8 mouse cellular contexts compared by ENCODE assay signal in the genomic region with DNA sequence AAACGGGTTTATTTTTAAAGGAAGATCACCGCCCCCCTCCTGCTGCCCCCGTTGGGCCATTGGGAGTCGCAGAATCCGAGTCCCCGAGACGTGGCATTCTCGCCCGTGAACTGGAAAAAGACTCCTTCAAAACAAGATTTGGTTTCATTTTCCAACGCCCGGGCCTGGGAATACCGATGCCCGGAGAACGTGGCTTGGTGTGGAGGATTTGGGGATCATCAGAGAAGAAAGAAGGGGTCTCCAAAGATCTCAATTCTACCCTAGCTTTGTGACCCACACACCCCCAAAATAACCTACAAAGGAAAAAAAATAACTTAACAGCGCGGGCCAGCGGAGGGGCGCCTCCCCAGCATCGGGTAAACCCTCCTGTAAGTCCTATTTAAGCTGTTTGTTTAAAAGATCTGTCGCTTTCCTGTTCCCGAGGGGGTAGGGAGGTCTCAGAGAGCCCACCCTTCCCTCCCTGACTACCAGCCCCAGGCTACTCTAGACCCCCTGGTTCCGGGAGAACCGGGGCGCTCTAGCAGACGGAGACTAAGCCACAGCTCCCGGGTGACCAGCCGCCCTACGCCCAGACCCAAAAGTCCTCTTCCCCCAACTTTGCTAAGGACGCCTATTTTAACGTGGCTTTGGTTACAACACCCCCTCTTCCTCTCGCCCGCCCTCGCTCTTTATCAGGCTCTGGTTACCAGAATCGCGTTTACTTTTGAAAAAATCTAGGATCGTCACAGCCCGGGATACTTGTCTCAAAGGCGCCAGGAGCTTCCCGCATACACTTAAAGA. TPM values are rescaled to one million over a fixed set of nuclear protein-coding genes. Genes with fewer than 3 reads are reported as not detected.
DNase-seq lines count a peak whose midpoint lies in the region; ATAC-seq and TF ChIP-seq lines count a peak whose summit lies in the region.

No protein-coding gene starts in this region.

- peaks cover 10% of the 10 kb centered on the region for H3K79me2 ChIP-seq in heart, adult 2 months (replicated peaks; ENCODE audit: control insufficient read depth, insufficient read depth, low read length)

- no peaks in the 10 kb centered on the region for H3K9me3 ChIP-seq in limb, embryonic 15.5 days
- no peaks in the 10 kb centered on the region for H3K9me3 ChIP-seq in midbrain, embryonic 16.5 days (replicated peaks; ENCODE audit: control insufficient read depth, low read length, poor library complexity, severe bottlenecking)

- no peaks in the 10 kb centered on the region for H3K36me3 ChIP-seq in spleen, adult 2 months (ENCODE audit: control insufficient read depth, insufficient read depth, low read length)
- peaks cover 4% of the 10 kb centered on the region; the same call in 1 of the 2 replicates for H3K36me3 ChIP-seq in heart, adult 2 months (ENCODE audit: control insufficient read depth, insufficient read depth, low read length)
- no peaks in the 10 kb centered on the region for H3K36me3 ChIP-seq in limb, embryonic 15.5 days
- no peaks in the 10 kb centered on the region for H3K36me3 ChIP-seq in midbrain, embryonic 16.5 days (ENCODE audit: control insufficient read depth, insufficient read depth, low read length)

- H3K27me3 ChIP-seq in spleen, adult 2 months (ENCODE audit: control insufficient read depth, insufficient read depth, low read length): peaks cover 25% of the 10 kb centered on the region
- H3K27me3 ChIP-seq in heart, adult 2 months (ENCODE audit: control insufficient read depth, insufficient read depth, low read length): no peaks in the 10 kb centered on the region
- H3K27me3 ChIP-seq in limb, embryonic 15.5 days: no peaks in the 10 kb centered on the region
- H3K27me3 ChIP-seq in midbrain, embryonic 16.5 days (ENCODE audit: control insufficient read depth, insufficient read depth, low read depth, low read length): no peaks in the 10 kb centered on the region

- no peak for TF ChIP-seq CTCF in spleen, adult 2 months (IDR thresholded peaks at IDR 0.05; ENCODE audit: extremely low read depth, insufficient read depth, insufficient read length, insufficient replicate concordance)
- TF ChIP-seq CTCF in cortical plate, adult 2 months (IDR thresholded peaks at IDR 0.05; ENCODE audit: extremely low read depth, insufficient read depth, low read length): no peak
- TF ChIP-seq CTCF in heart, adult 2 months (IDR thresholded peaks at IDR 0.05): no peak

- TF ChIP-seq EP300 in heart, adult 2 months (IDR thresholded peaks at IDR 0.05; ENCODE audit: insufficient read depth, low read depth, low read length): 0 out of 2 replicates have a peak, but pooled peaks have one; percentile 24

- no peak for ATAC-seq in limb, embryonic 15.5 days (ENCODE audit: insufficient number of reproducible peaks, low FRiP score, low TSS enrichment, low read depth)
- ATAC-seq in midbrain, embryonic 16.5 days: no peak

- intact Hi-C loops in heart, adult 2 months (cut with DNase I): loop anchor here (5.0 kb wide), 1 partner anchor 116 kb away; no protein-coding TSS in a partner anchor

- H3K9ac ChIP-seq in heart, adult 2 months (ENCODE audit: low read depth, low read length): peak overlapping the region; percentile 96
- H3K9ac ChIP-seq in limb, embryonic 15.5 days: peak overlapping the region; percentile 100
- peak overlapping the region; percentile 100 for H3K9ac ChIP-seq in midbrain, embryonic 16.5 days (ENCODE audit: low read depth, low read length)

- under 1% methylated on average over 39 of the region's 39 CpGs for WGBS in spleen, adult 2 months
- under 1% methylated on average over 39 of the region's 39 CpGs for WGBS in heart, adult 2 months
- under 1% methylated on average over 39 of the region's 39 CpGs for WGBS in limb, embryonic 15.5 days
- WGBS in midbrain, embryonic 16.5 days: under 1% methylated on average over 39 of the region's 39 CpGs

- H3K4me1 ChIP-seq in spleen, adult 2 months (ENCODE audit: control insufficient read depth, insufficient read depth, insufficient read length): peaks cover 10% of the 10 kb centered on the region
- peaks cover 9% of the 10 kb centered on the region for H3K4me1 ChIP-seq in cortical plate, adult 2 months (ENCODE audit: control insufficient read depth, insufficient read depth, low read length)
- H3K4me1 ChIP-seq in heart, adult 2 months (ENCODE audit: control insufficient read depth, insufficient read depth, low read length): peaks cover 14% of the 10 kb centered on the region
- peaks cover 30% of the 10 kb centered on the region for H3K4me1 ChIP-seq in limb, embryonic 15.5 days
- peaks cover 19% of the 10 kb centered on the region for H3K4me1 ChIP-seq in midbrain, embryonic 16.5 days (ENCODE audit: control insufficient read depth, insufficient read depth, low read length)

- no peak for DNase-seq in spleen, adult 2 months (ENCODE audit: low read depth in 1 of 2, low spot score in 2 of 2)
- no peak for DNase-seq in spleen, postnatal 14 days (ENCODE audit: low spot score in 2 of 2)
- DNase-seq in heart, adult 2 months: peak; percentile 78 to 80
- DNase-seq in kidney, adult 11 months: peak; percentile 45
- DNase-seq in urinary bladder, adult 2 months (ENCODE audit: low spot score): peak; percentile 56

- H3K4me2 ChIP-seq in limb, embryonic 15.5 days: peak overlapping the region; percentile 76
- peak overlapping the region; percentile 98 for H3K4me2 ChIP-seq in midbrain, embryonic 16.5 days (ENCODE audit: low read length)

- no peak for TF ChIP-seq POLR2A in spleen, adult 2 months (IDR thresholded peaks at IDR 0.05; ENCODE audit: low read depth, low read length)
- peak; percentile 32; the same call in 1 of the 2 replicates for TF ChIP-seq POLR2A in cortical plate, adult 2 months (IDR thresholded peaks at IDR 0.05; ENCODE audit: extremely low read depth, insufficient read depth, low read length)
- TF ChIP-seq POLR2A in heart, adult 2 months (IDR thresholded peaks at IDR 0.05; ENCODE audit: insufficient read depth, low read depth, low read length): no peak; the same call in none of the 2 replicates

- peak overlapping the region; percentile 90 for H3K4me3 ChIP-seq in spleen, adult 2 months (ENCODE audit: extremely low read depth, insufficient read depth, insufficient read length)
- peak overlapping the region; percentile 95 for H3K4me3 ChIP-seq in cortical plate, adult 2 months (ENCODE audit: insufficient read depth, low read length)
- H3K4me3 ChIP-seq in heart, adult 2 months: peak overlapping the region; percentile 93
- peak overlapping the region; percentile 67 for H3K4me3 ChIP-seq in limb, embryonic 15.5 days
- H3K4me3 ChIP-seq in midbrain, embryonic 16.5 days (ENCODE audit: low read depth, low read length): peak overlapping the region; percentile 87

- H3K27ac ChIP-seq in spleen, adult 2 months (ENCODE audit: insufficient read depth, low read length): peak overlapping the region; percentile 94
- H3K27ac ChIP-seq in cortical plate, adult 2 months (ENCODE audit: insufficient read depth, low read length): peak overlapping the region; percentile 99
- peak overlapping the region; percentile 97 for H3K27ac ChIP-seq in heart, adult 2 months
- peak overlapping the region; percentile 100 for H3K27ac ChIP-seq in limb, embryonic 15.5 days
- peak overlapping the region; percentile 100 for H3K27ac ChIP-seq in midbrain, embryonic 16.5 days (ENCODE audit: low read length)

RNA-seq across cellular contexts. Expression of gene Tnrc18, which starts 1.2 kb away (rescaled TPM):
- polyA plus RNA-seq in spleen, adult 2 months (2012; rRNA removed): 37.3 and 47.1 TPM in 2 replicates
- 29.6 and 31.7 TPM in 2 replicates for polyA plus RNA-seq in cortical plate, adult 2 months (2012; rRNA removed)
- total RNA-seq in heart, adult 2 months (2021): 10 to 100 TPM; 49.7 to 60.3 TPM
- 15.1 and 18.5 TPM in 2 replicates for polyA plus RNA-seq in heart, adult 2 months (2012; rRNA removed)
- polyA plus RNA-seq in limb, embryonic 15.5 days (2015; fragmentation: Nextera tagmentation; extraction: Ambion mirVana): 25.1 and 32.0 TPM in 2 replicates
- 23.3 and 27.7 TPM in 2 replicates for polyA plus RNA-seq in midbrain, embryonic 16.5 days (2015; fragmentation: Nextera tagmentation; extraction: Ambion mirVana)
- 21.4 and 49.1 TPM in 2 replicates for polyA plus RNA-seq in urinary bladder, adult 2 months (2012; rRNA removed)

Comparison
In these comparisons a context has a peak if more than half of its experiments do, and no peak if none do; other contexts are left out.
1. DNase-seq: peak in heart, adult 2 months (2 of 2), kidney, adult 11 months (single experiment) and urinary bladder, adult 2 months (single experiment); none in spleen, adult 2 months (0 of 2) and spleen, postnatal 14 days (0 of 2).
2. Peak in every context shown above with its lines, with median percentiles within 50 percentile points of each other: H3K27ac ChIP-seq, H3K4me3 ChIP-seq and H3K9ac ChIP-seq.